Mouse (Mus musculus): Measurements from ENCODE around the gene Pofut1. TPM values are rescaled to one million over a fixed set of nuclear protein-coding genes. Genes with fewer than 3 reads are reported as not detected.
"Not testable (repeated sequence)": the region's sequence is repeated elsewhere in the genome, so short reads cannot be mapped to it uniquely, and the experiment has no call there.

Pofut1 gene
- total and polyA plus RNA-seq, 3 experiments, result 12.1 to 13.3 (median 12.6) TPM

- DNase-seq, result no peak
- Histone ChIP-seq H3K36me3 (ENCODE audit: control insufficient read depth, insufficient read depth, low read length) (no peaks in the 10 kb centered on the region), H3K27me3 (ENCODE audit: control insufficient read depth, insufficient read depth, low read length) (no peaks in the 10 kb centered on the region), H3K27ac (no peak overlapping the region), H3K4me3 (no peak overlapping the region), H3K9ac (ENCODE audit: low read depth, low read length) (no peak overlapping the region), H3K4me1 (ENCODE audit: control insufficient read depth, insufficient read depth, low read length) (no peaks in the 10 kb centered on the region), H3K79me2 (replicated peaks; ENCODE audit: control insufficient read depth, insufficient read depth, low read length) (no peaks in the 10 kb centered on the region)
- TF ChIP-seq CTCF (IDR thresholded peaks at IDR 0.05) (no peak), EP300 (IDR thresholded peaks at IDR 0.05; ENCODE audit: insufficient read depth, low read depth, low read length) (no peak), POLR2A (IDR thresholded peaks at IDR 0.05; ENCODE audit: insufficient read depth, low read depth, low read length) (no peak)
- 83% methylated on average over 2 of the region's 2 CpGs for WGBS
- intact Hi-C loops (cut with DNase I), result no loop called here
Measured at GRCm38 (mm10) chr2:153256604-153257003, 15.3 kb downstream of the Pofut1 start.

- H3K9ac ChIP-seq (ENCODE audit: low read depth, low read length), result no peak overlapping the region
- 61% methylated on average over 12 of the region's 12 CpGs for WGBS
- H3K4me1 ChIP-seq (ENCODE audit: control insufficient read depth, insufficient read depth, low read length), result no peaks in the 10 kb centered on the region
- no peak overlapping the region for H3K4me3 ChIP-seq
- H3K27ac ChIP-seq, result no peak overlapping the region
- peak in 1 of 2 experiments; percentile 20 for DNase-seq
- TF ChIP-seq CTCF (IDR thresholded peaks at IDR 0.05) (no peak), EP300 (IDR thresholded peaks at IDR 0.05; ENCODE audit: insufficient read depth, low read depth, low read length) (no peak), POLR2A (IDR thresholded peaks at IDR 0.05; ENCODE audit: insufficient read depth, low read depth, low read length) (no peak)
- H3K36me3 ChIP-seq (ENCODE audit: control insufficient read depth, insufficient read depth, low read length), result no peaks in the 10 kb centered on the region
- no peaks in the 10 kb centered on the region for H3K79me2 ChIP-seq (replicated peaks; ENCODE audit: control insufficient read depth, insufficient read depth, low read length)
- intact Hi-C loops (cut with DNase I), result no loop called here
- H3K27me3 ChIP-seq (ENCODE audit: control insufficient read depth, insufficient read depth, low read length), result no peaks in the 10 kb centered on the region
Measured at GRCm38 (mm10) chr2:153259030-153259863, 17.9 kb downstream of the Pofut1 start.

DNA sequence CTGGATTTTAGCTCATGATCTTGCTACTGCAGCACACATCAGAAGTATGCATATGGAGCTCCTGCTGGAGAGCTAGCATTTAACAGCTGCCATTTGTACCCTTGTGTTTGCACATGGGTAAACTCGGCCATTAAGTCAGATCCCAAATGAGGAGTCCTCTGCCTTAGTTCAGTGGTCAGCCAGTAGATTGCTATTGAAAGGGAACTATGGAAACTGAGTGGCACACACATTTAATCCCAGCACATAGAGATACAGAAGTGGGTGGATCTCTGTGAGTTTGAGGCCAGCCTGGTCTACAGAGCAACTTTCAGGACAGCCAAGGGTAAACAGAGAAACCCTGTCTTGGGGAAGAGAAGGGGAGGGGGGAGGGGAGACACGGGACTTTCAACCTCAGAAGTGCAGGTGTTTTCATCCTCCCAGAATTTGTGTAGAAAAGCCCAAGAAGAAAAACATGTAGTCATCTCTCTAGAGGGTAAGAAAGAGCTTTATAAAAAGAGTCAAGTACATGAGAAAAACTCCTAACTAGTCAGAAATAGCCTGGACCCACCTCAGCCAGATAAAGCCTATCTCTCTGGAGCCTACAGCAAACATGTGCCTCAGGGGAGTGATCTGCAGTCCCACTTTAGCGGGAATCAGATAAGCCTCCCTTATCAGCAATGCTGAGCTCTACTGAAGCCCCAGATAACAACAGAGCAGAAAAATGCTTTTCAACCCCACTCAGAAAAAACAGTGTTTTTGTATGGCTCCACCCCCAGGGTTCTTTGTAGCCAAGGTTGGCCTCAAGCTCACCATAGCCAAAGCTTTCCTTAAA, 18.7 kb downstream of the Pofut1 start:
- intact Hi-C loops (cut with DNase I), result no loop called here
- Histone ChIP-seq H3K27me3 (ENCODE audit: control insufficient read depth, insufficient read depth, low read length) (no peaks in the 10 kb centered on the region), H3K27ac (no peak overlapping the region), H3K36me3 (ENCODE audit: control insufficient read depth, insufficient read depth, low read length) (no peaks in the 10 kb centered on the region), H3K79me2 (replicated peaks; ENCODE audit: control insufficient read depth, insufficient read depth, low read length) (no peaks in the 10 kb centered on the region), H3K9ac (ENCODE audit: low read depth, low read length) (no peak overlapping the region), H3K4me1 (ENCODE audit: control insufficient read depth, insufficient read depth, low read length) (no peaks in the 10 kb centered on the region), H3K4me3 (no peak overlapping the region)
- DNase-seq, result no peak
- TF ChIP-seq EP300 (IDR thresholded peaks at IDR 0.05; ENCODE audit: insufficient read depth, low read depth, low read length) (no peak), POLR2A (IDR thresholded peaks at IDR 0.05; ENCODE audit: insufficient read depth, low read depth, low read length) (no peak), CTCF (IDR thresholded peaks at IDR 0.05) (no peak)
- WGBS, result 53% methylated on average over 3 of the region's 3 CpGs

- intact Hi-C loops (cut with DNase I), result no loop called here
- Histone ChIP-seq H3K4me1 (ENCODE audit: control insufficient read depth, insufficient read depth, low read length) (no peaks in the 10 kb centered on the region), H3K79me2 (replicated peaks; ENCODE audit: control insufficient read depth, insufficient read depth, low read length) (no peaks in the 10 kb centered on the region), H3K27ac (no peak overlapping the region), H3K9ac (ENCODE audit: low read depth, low read length) (no peak overlapping the region), H3K27me3 (ENCODE audit: control insufficient read depth, insufficient read depth, low read length) (no peaks in the 10 kb centered on the region), H3K36me3 (ENCODE audit: control insufficient read depth, insufficient read depth, low read length) (no peaks in the 10 kb centered on the region), H3K4me3 (no peak overlapping the region)
- no peak for TF ChIP-seq POLR2A (IDR thresholded peaks at IDR 0.05; ENCODE audit: insufficient read depth, low read depth, low read length)
- no peak for TF ChIP-seq EP300 (IDR thresholded peaks at IDR 0.05; ENCODE audit: insufficient read depth, low read depth, low read length)
- TF ChIP-seq CTCF (IDR thresholded peaks at IDR 0.05), result no peak
- no peak for DNase-seq
- 90% methylated on average over 7 of the region's 7 CpGs for WGBS
Measured at GRCm38 (mm10) chr2:153263053-153263452, 21.7 kb downstream of the Pofut1 start.

GRCm38 (mm10) chr2:153267331-153267730, 26.0 kb downstream of the Pofut1 start:
- Histone ChIP-seq H3K4me1 (ENCODE audit: control insufficient read depth, insufficient read depth, low read length) (no peaks in the 10 kb centered on the region), H3K27ac (no peak overlapping the region), H3K27me3 (ENCODE audit: control insufficient read depth, insufficient read depth, low read length) (no peaks in the 10 kb centered on the region), H3K4me3 (no peak overlapping the region), H3K9ac (ENCODE audit: low read depth, low read length) (no peak overlapping the region), H3K79me2 (replicated peaks; ENCODE audit: control insufficient read depth, insufficient read depth, low read length) (no peaks in the 10 kb centered on the region), H3K36me3 (ENCODE audit: control insufficient read depth, insufficient read depth, low read length) (no peaks in the 10 kb centered on the region)
- 72% methylated on average over 2 of the region's 2 CpGs for WGBS
- intact Hi-C loops (cut with DNase I), result no loop called here
- TF ChIP-seq EP300 (IDR thresholded peaks at IDR 0.05; ENCODE audit: insufficient read depth, low read depth, low read length) (no peak), CTCF (IDR thresholded peaks at IDR 0.05) (no peak), POLR2A (IDR thresholded peaks at IDR 0.05; ENCODE audit: insufficient read depth, low read depth, low read length) (no peak)
- DNase-seq, result no peak

DNA sequence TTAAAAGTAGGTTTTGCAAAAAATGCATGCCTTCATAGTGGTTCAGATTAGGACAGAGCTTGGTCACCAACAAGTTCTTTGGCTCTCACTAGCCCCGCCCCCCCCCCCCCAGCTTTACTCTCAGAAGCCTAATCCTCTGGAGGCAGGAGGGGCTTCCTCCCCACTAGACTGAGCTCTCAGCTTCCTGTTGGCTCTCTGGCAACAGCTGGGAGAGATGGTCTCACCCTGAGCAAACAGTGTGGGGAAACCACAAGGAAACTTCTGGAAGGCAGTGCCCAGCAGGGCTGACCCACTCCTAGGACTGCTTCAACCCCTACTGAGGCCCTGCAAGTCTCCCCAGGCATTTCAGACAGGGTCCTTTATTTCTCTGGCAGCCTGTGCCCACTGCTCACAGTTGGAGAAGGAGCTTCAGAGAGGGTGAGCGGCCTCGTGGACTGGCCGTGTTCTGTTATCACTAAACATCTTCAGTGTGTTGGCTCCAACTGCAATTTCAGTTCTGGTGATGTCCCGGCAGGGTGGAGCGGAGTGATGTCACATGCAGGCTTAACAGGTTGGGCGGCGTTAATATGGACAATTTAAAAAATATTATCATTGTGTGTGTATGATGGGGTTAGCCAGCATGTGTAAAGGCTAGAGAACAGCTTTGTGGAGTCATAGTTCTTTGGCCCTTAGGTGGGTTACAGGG, 29.0 kb downstream of the Pofut1 start:
- H3K4me1 ChIP-seq (ENCODE audit: control insufficient read depth, insufficient read depth, low read length); H3K27ac ChIP-seq; H3K36me3 ChIP-seq (ENCODE audit: control insufficient read depth, insufficient read depth, low read length); H3K27me3 ChIP-seq (ENCODE audit: control insufficient read depth, insufficient read depth, low read length); H3K4me3 ChIP-seq; intact Hi-C loops (cut with DNase I); DNase-seq; H3K9ac ChIP-seq (ENCODE audit: low read depth, low read length); H3K79me2 ChIP-seq (replicated peaks; ENCODE audit: control insufficient read depth, insufficient read depth, low read length): not testable (repeated sequence)
- WGBS, result 46% methylated on average over 8 of the region's 8 CpGs

- 61% methylated on average over 6 of the region's 6 CpGs for whole genome bisulfite sequencing
- intact Hi-C loops (cut with DNase I), result not testable (repeated sequence)
Measured at GRCm38 (mm10) chr2:153274200-153274918, 33.0 kb downstream of the Pofut1 start.

More at GRCm38 (mm10) chr2:153274200-153274918, 33.0 kb downstream of the Pofut1 start:
- H3K79me2 ChIP-seq (replicated peaks; ENCODE audit: control insufficient read depth, insufficient read depth, low read length); H3K4me3 ChIP-seq; H3K4me1 ChIP-seq (ENCODE audit: control insufficient read depth, insufficient read depth, low read length); H3K9ac ChIP-seq (ENCODE audit: low read depth, low read length); H3K27me3 ChIP-seq (ENCODE audit: control insufficient read depth, insufficient read depth, low read length); DNase-seq; H3K27ac ChIP-seq; H3K36me3 ChIP-seq (ENCODE audit: control insufficient read depth, insufficient read depth, low read length): not testable (repeated sequence)
